Mouse (Mus musculus) forebrain, embryonic 14.5 days (tissue): ENCODE data around the gene Wrap73. TPM values are rescaled to one million over a fixed set of nuclear protein-coding genes. Genes with fewer than 3 reads are reported as not detected.

ENCODE experiments used
- ATAC-seq: fragments of 200-750 bp; cut with Nextera tagmentation; 2 replicates; pipeline ENCODE4 v1.8.0; 2017; ENCODE audit warnings: mild to moderate bottlenecking, moderate library complexity
- DNase-seq: peaks from one replicate; pipeline ENCODE4 v3.0.0-alpha.2; 2015; ENCODE audit warnings: low spot score
- H3K27ac ChIP-seq: fragments of 300-500 bp; sonication (generic); 2 replicates; pipeline ENCODE4 v1.5.1; 2014; ENCODE audit warnings: low read depth, mild to moderate bottlenecking, control low read depth, low read length, moderate library complexity
- H3K27me3 ChIP-seq: fragments of 300-500 bp; sonication (generic); replicated peaks from 2 replicates; pipeline ENCODE4 v1.6.1; 2014; ENCODE audit warnings: low read length, control low read depth, mixed read lengths; ENCODE audit not compliant: control insufficient read depth, insufficient read depth
- H3K36me3 ChIP-seq: fragments of 300-500 bp; sonication (generic); 2 replicates; pipeline ENCODE4 v1.6.1; 2014; ENCODE audit warnings: low read length, control low read depth; ENCODE audit not compliant: control insufficient read depth, insufficient read depth
- H3K4me1 ChIP-seq: fragments of 300-500 bp; sonication (generic); 2 replicates; pipeline ENCODE4 v1.6.1; 2014; ENCODE audit warnings: antibody characterized with exemption, low read length, control low read depth; ENCODE audit not compliant: control insufficient read depth, insufficient read depth
- H3K4me2 ChIP-seq: fragments of 300-500 bp; sonication (generic); 2 replicates; pipeline ENCODE4 v1.6.1; 2014; ENCODE audit warnings: mild to moderate bottlenecking, control low read depth, low read length
- H3K4me3 ChIP-seq: fragments of 300-500 bp; sonication (generic); 2 replicates; pipeline ENCODE4 v1.5.1; 2014; ENCODE audit warnings: low read depth, low read length, control low read depth
- H3K9ac ChIP-seq: fragments of 300-500 bp; sonication (generic); 2 replicates; pipeline ENCODE4 v1.6.1; 2014; ENCODE audit warnings: mild to moderate bottlenecking, low read length, control low read depth, moderate library complexity
- H3K9me3 ChIP-seq: fragments of 300-500 bp; sonication (generic); replicated peaks from 2 replicates; pipeline ENCODE4 v1.6.1; 2016; ENCODE audit warnings: low read length, control low read depth, mixed read lengths; ENCODE audit not compliant: control insufficient read depth
- WGBS: fragments of 180-500 bp; shearing (Covaris S2); extraction: QIAGEN DNeasy Blood & Tissue Kit; methylation state at CpG from one replicate; pipeline ENCODE4 v1.1.7; 2014; 5-methylcytosine and 5-hydroxymethylcytosine counted together
- polyA plus RNA-seq: library from polyadenylated mRNA; unstranded; fragments of >200 nt; fragmentation: Nextera tagmentation; extraction: Ambion mirVana; gene quantifications from 2 replicates; pipeline ENCODE4 v1.2.1, GENCODE M21; 2014

The Wrap73 gene
- polyA plus RNA-seq, 1 experiment from 2014 or later, result 69.7 TPM

- no peak overlapping the region for H3K9ac ChIP-seq
- H3K27me3 ChIP-seq, result no peaks in the 10 kb centered on the region
- peak; percentile 86 for DNase-seq
- H3K4me1 ChIP-seq, result no peaks in the 10 kb centered on the region
- 15% methylated on average over 5 of the region's 5 CpGs for WGBS
- no peak overlapping the region for H3K4me2 ChIP-seq
- no peak overlapping the region for H3K4me3 ChIP-seq
- no peak overlapping the region for H3K27ac ChIP-seq
- H3K9me3 ChIP-seq, result no peaks in the 10 kb centered on the region
- ATAC-seq, result peak; percentile 48
- no peaks in the 10 kb centered on the region for H3K36me3 ChIP-seq
Observed at GRCm38 (mm10) chr4:154207261-154207660, 65.1 kb downstream of the Wrap73 start.

GRCm38 (mm10) chr4:154209054-154209453 lies 66.9 kb downstream of the Wrap73 start:
- ATAC-seq (no peak), DNase-seq (no peak)
- no peaks in the 10 kb centered on the region for H3K9me3 ChIP-seq
- no peak overlapping the region for H3K27ac ChIP-seq
- H3K4me3 ChIP-seq, result no peak overlapping the region
- no peaks in the 10 kb centered on the region for H3K36me3 ChIP-seq
- H3K9ac ChIP-seq, result no peak overlapping the region
- no peak overlapping the region for H3K4me2 ChIP-seq
- no peaks in the 10 kb centered on the region for H3K27me3 ChIP-seq
- no peaks in the 10 kb centered on the region for H3K4me1 ChIP-seq
- WGBS, result 77% methylated on average over 6 of the region's 6 CpGs

DNA sequence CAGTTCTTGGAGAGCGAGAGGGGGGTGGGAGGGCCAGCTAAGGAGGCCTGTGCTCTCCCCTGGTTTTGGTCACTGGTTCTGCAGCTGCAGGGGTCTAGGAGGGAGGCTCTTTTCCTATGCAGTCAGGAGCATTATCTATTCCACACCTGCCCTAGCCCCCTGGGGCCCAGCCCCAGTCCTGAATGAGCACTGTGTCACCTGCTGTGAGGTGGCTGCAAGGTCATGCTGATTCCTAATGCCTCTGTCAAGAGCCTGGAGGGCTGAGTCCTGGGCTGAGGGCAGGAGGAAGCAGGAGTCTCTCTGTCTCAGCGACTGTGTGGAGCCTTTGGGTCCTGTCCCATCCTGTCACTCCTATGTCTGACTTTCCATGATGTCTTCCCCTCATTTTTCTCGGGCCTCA lies 67.7 kb downstream of the Wrap73 start:
- H3K9me3 ChIP-seq, result no peaks in the 10 kb centered on the region
- ATAC-seq, result no peak
- H3K27me3 ChIP-seq, result no peaks in the 10 kb centered on the region
- 13% methylated on average over 3 of the region's 3 CpGs for WGBS
- H3K4me1 ChIP-seq, result no peaks in the 10 kb centered on the region
- H3K9ac ChIP-seq, result no peak overlapping the region
- H3K36me3 ChIP-seq, result no peaks in the 10 kb centered on the region
- no peak overlapping the region for H3K27ac ChIP-seq
- no peak for DNase-seq
- H3K4me3 ChIP-seq, result no peak overlapping the region
- no peak overlapping the region for H3K4me2 ChIP-seq

GRCm38 (mm10) chr4:154211459-154211858 lies 69.3 kb downstream of the Wrap73 start:
- H3K27me3 ChIP-seq, result no peaks in the 10 kb centered on the region
- no peaks in the 10 kb centered on the region for H3K4me1 ChIP-seq
- H3K4me3 ChIP-seq, result no peak overlapping the region
- ATAC-seq, result no peak
- no peak overlapping the region for H3K4me2 ChIP-seq
- H3K27ac ChIP-seq, result no peak overlapping the region
- 83% methylated on average over 13 of the region's 13 CpGs for WGBS
- no peaks in the 10 kb centered on the region for H3K9me3 ChIP-seq
- no peak overlapping the region for H3K9ac ChIP-seq
- no peak for DNase-seq
- no peaks in the 10 kb centered on the region for H3K36me3 ChIP-seq

DNA sequence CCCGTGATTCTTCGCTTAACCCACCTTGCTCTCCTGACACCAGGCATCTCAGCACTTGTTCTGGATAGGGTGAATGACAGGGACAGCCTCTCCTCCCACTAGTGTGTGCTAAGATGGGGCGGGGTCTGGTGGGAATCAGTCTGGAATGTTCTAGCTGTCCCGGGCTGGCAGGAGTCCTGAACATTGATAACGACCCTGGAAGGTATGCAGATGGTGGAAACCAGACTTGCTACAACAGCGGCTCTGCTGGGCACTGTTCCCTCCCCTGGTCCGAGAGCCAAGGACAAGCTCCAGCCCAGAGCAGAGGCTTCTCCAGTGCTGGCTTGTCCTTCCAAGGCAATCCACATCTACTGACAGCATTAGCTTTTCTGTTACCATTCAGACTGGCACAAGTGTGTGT lies 71.4 kb downstream of the Wrap73 start:
- DNase-seq (no peak), ATAC-seq (no peak)
- WGBS, result 72% methylated on average over 7 of the region's 7 CpGs

GRCm38 (mm10) chr4:154214075-154214474 lies 71.9 kb downstream of the Wrap73 start:
- DNase-seq, result no peak
- Histone ChIP-seq H3K9me3 (no peaks in the 10 kb centered on the region), H3K4me2 (no peak overlapping the region), H3K4me1 (no peaks in the 10 kb centered on the region), H3K27me3 (no peaks in the 10 kb centered on the region), H3K27ac (no peak overlapping the region), H3K4me3 (no peak overlapping the region), H3K36me3 (no peaks in the 10 kb centered on the region), H3K9ac (no peak overlapping the region)
- ATAC-seq, result no peak
- WGBS, result 16% methylated on average over 5 of the region's 5 CpGs

More for the DNA sequence above, 71.4 kb downstream of the Wrap73 start:
- H3K27ac ChIP-seq, result 0 out of 2 replicates have a peak overlapping the region, but pooled peaks have one; percentile 2
- no peak overlapping the region for H3K4me2 ChIP-seq
- no peak overlapping the region for H3K4me3 ChIP-seq
- no peaks in the 10 kb centered on the region for H3K36me3 ChIP-seq
- H3K9me3 ChIP-seq, result no peaks in the 10 kb centered on the region
- no peaks in the 10 kb centered on the region for H3K27me3 ChIP-seq
- H3K9ac ChIP-seq, result no peak overlapping the region
- no peaks in the 10 kb centered on the region for H3K4me1 ChIP-seq

Other genes with a start within 250 kb of the Wrap73 start
- 71.3 and 78.3 TPM in 2 replicates for gene A430005L14Rik, start 185.1 kb upstream of the Wrap73 start, polyA plus RNA-seq
- 7.4 and 8.6 TPM in 2 replicates for gene Dffb, start 167.2 kb upstream of the Wrap73 start, polyA plus RNA-seq
- 13.2 and 16.8 TPM in 2 replicates for gene Cep104, start 167.2 kb upstream of the Wrap73 start, polyA plus RNA-seq
- gene Lrrc47, start 130.6 kb upstream of the Wrap73 start, polyA plus RNA-seq, result 8.4 and 9.2 TPM in 2 replicates
- 3.9 and 4.2 TPM in 2 replicates for gene Smim1, start 116.1 kb upstream of the Wrap73 start, polyA plus RNA-seq
- gene Ccdc27, start 99.7 kb upstream of the Wrap73 start, polyA plus RNA-seq, result not detected in 2 replicates
- 4.6 and 5.4 TPM in 2 replicates for gene Trp73, start 2.2 kb upstream of the Wrap73 start, polyA plus RNA-seq
- gene Tprgl, start 18.3 kb downstream of the Wrap73 start, polyA plus RNA-seq, result 184 and 194 TPM in 2 replicates
- 4.6 and 7.7 TPM in 2 replicates for gene Megf6, start 28.4 kb downstream of the Wrap73 start, polyA plus RNA-seq
- gene Arhgef16, start 159.3 kb downstream of the Wrap73 start, polyA plus RNA-seq, result 0.32 and 0.56 TPM in 2 replicates
- gene B230104I21Rik, start 193.8 kb downstream of the Wrap73 start, polyA plus RNA-seq, result not detected in 2 replicates